Mouse (Mus musculus) neural tube, embryonic 13.5 days (tissue): Measurements from ENCODE around the gene Stmn1. TPM values are rescaled to one million over a fixed set of nuclear protein-coding genes. Genes with fewer than 3 reads are reported as not detected.

ENCODE experiments used
- ATAC-seq: fragments of 200-750 bp; cut with Nextera tagmentation; 2 replicates; pipeline ENCODE4 v1.8.0; 2017; ENCODE audit warnings: low read depth, mild to moderate bottlenecking, moderate TSS enrichment, moderate library complexity
- H3K27ac ChIP-seq: fragments of 300-500 bp; sonication (generic); replicated peaks from 2 replicates; pipeline ENCODE4 v1.5.1; 2015; ENCODE audit warnings: moderate library complexity, mild to moderate bottlenecking, inconsistent platforms
- H3K27me3 ChIP-seq: fragments of 300-500 bp; sonication (generic); 2 replicates; pipeline ENCODE4 v1.6.1; 2015; ENCODE audit warnings: mild to moderate bottlenecking, inconsistent platforms
- H3K36me3 ChIP-seq: fragments of 300-500 bp; sonication (generic); 2 replicates; pipeline ENCODE4 v1.6.1; 2015; ENCODE audit warnings: mild to moderate bottlenecking, inconsistent platforms
- H3K4me1 ChIP-seq: fragments of 300-500 bp; sonication (generic); replicated peaks from 2 replicates; pipeline ENCODE4 v1.6.1; 2015; ENCODE audit warnings: inconsistent platforms
- H3K4me2 ChIP-seq: fragments of 300-500 bp; sonication (generic); 2 replicates; pipeline ENCODE4 v1.6.1; 2015; ENCODE audit warnings: inconsistent platforms, mild to moderate bottlenecking, moderate library complexity
- H3K4me3 ChIP-seq: fragments of 300-500 bp; sonication (generic); 2 replicates; pipeline ENCODE4 v1.5.1; 2015; ENCODE audit warnings: mild to moderate bottlenecking, inconsistent platforms
- H3K9ac ChIP-seq: fragments of 300-500 bp; sonication (generic); 2 replicates; pipeline ENCODE4 v1.6.1; 2015; ENCODE audit warnings: moderate library complexity, mild to moderate bottlenecking, inconsistent platforms
- H3K9me3 ChIP-seq: fragments of 300-500 bp; sonication (generic); 2 replicates; pipeline ENCODE4 v1.6.1; 2016; ENCODE audit warnings: inconsistent platforms
- WGBS: fragments of 180-500 bp; shearing (Covaris S2); methylation state at CpG from one replicate; pipeline ENCODE4 v1.1.7; 2015; 5-methylcytosine and 5-hydroxymethylcytosine counted together
- polyA plus RNA-seq: library from polyadenylated mRNA; unstranded; fragments of >200 nt; fragmentation: Nextera tagmentation; extraction: Ambion mirVana; gene quantifications from 2 replicates; pipeline ENCODE4 v1.2.1, GENCODE M21; 2015

Stmn1 gene
- polyA plus RNA-seq, 1 experiment from 2014 or later = 6,118 TPM

- no peak overlapping the region for H3K27ac ChIP-seq
- WGBS = 85% methylated on average over 5 of the region's 5 CpGs
- no peaks in the 10 kb centered on the region for H3K27me3 ChIP-seq
- H3K4me3 ChIP-seq = no peak overlapping the region
- no peak for ATAC-seq
- no peaks in the 10 kb centered on the region for H3K36me3 ChIP-seq
- H3K4me2 ChIP-seq = no peak overlapping the region
- H3K9ac ChIP-seq = no peak overlapping the region
- H3K9me3 ChIP-seq = no peaks in the 10 kb centered on the region
- H3K4me1 ChIP-seq = peaks cover 10% of the 10 kb centered on the region
Observed at GRCm38 (mm10) chr4:134461252-134461651, 6.9 kb upstream of the Stmn1 start.

DNA sequence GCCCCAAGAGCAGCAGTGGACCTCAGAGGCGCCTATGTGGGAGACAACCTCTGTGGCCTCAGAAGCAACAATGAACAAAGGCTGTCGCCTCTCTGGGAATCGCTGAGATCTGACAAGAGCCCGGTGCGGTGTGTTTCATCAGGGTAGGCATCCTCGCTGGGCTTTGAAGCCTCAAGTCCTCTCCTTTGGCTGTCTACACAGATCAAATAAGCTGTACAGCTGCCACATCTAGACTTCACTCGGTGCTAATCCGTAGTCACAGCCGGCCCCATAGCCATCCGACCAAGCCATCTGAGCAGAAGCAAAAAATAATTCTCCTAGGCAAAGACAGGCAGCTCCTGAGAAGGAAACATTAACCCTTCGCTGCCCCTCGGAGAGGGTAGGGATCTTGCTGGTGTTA is 2.3 kb upstream of the Stmn1 start:
- Histone ChIP-seq H3K9ac (peak overlapping the region; percentile 35; the same call in 1 of the 2 replicates), H3K4me3 (no peak overlapping the region; the same call in 1 of the 2 replicates), H3K27ac (peak overlapping the region; percentile 98)

DNA sequence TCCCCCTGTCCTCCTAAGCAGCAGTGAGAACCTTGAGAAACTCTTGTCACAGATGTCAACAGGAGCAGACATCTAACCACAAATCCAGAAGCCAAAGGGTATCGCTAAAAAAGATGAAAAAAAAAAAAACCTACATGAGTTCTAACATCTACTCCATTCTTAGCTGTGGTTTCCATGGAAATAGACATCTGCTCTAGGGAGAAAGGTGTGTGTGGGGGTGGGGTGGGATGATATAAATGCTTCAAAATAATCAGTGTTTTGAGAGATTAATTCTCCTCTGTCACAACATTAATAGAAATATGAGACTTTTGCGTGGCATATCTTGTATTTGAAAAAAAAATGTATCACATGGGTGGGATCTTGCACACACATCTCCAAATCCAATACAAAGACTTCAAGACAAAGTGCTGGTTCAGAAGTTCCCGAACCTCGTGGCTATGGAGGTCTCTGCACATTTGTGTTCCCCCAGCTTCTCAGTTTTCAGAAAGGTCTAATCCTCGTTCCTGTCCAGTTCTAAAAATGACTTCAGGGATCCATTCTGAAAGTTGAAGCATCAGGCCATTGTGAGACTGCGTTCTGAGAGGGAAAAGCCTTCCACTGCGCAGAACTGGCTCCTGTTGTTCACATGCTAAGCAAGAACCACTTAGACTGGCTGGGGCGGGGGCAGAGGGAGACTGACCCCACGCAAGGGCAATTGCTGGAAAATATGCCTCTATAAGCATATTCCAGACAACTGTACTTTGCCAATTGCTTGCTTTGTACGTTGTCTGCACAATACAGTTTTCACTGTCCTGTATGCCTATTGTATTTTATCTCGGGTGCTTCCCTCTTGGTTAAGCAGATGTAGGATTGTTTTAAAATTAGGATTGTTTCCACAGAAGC is 1.5 kb upstream of the Stmn1 start:
- H3K27me3 ChIP-seq = no peaks in the 10 kb centered on the region
- ATAC-seq = no peak
- H3K9ac ChIP-seq = peak overlapping the region; percentile 94
- 56% methylated on average over 11 of the region's 11 CpGs for WGBS
- peak overlapping the region; percentile 83 for H3K4me3 ChIP-seq
- peaks cover 8% of the 10 kb centered on the region for H3K36me3 ChIP-seq
- H3K9me3 ChIP-seq = no peaks in the 10 kb centered on the region
- H3K4me2 ChIP-seq = peak overlapping the region; percentile 83
- H3K27ac ChIP-seq = peak overlapping the region; percentile 98
- peaks cover 31% of the 10 kb centered on the region for H3K4me1 ChIP-seq

More for the DNA sequence above, 2.3 kb upstream of the Stmn1 start:
- Histone ChIP-seq H3K36me3 (peaks cover under 1% of the 10 kb centered on the region; the same call in 1 of the 2 replicates), H3K4me2 (peak overlapping the region; percentile 26), H3K4me1 (peaks cover 24% of the 10 kb centered on the region), H3K9me3 (no peaks in the 10 kb centered on the region), H3K27me3 (no peaks in the 10 kb centered on the region)
- 39% methylated on average over 12 of the region's 12 CpGs for WGBS
- no peak for ATAC-seq

- Histone ChIP-seq H3K4me2 (peak overlapping the region; percentile 83), H3K36me3 (peaks cover 17% of the 10 kb centered on the region), H3K9me3 (no peaks in the 10 kb centered on the region), H3K9ac (peak overlapping the region; percentile 94), H3K27ac (peak overlapping the region; percentile 98), H3K4me1 (peaks cover 41% of the 10 kb centered on the region), H3K4me3 (peak overlapping the region; percentile 83), H3K27me3 (no peaks in the 10 kb centered on the region)
- peak; percentile 52 for ATAC-seq
- under 1% methylated on average over 31 of the region's 31 CpGs for WGBS
Observed at GRCm38 (mm10) chr4:134467435-134468214, 495 bp upstream of the Stmn1 start.

- Histone ChIP-seq H3K9me3 (no peaks in the 10 kb centered on the region), H3K27ac (peak overlapping the region; percentile 98), H3K9ac (peak overlapping the region; percentile 94), H3K4me1 (peaks cover 48% of the 10 kb centered on the region), H3K36me3 (peaks cover 25% of the 10 kb centered on the region), H3K4me2 (peak overlapping the region; percentile 83), H3K4me3 (peak overlapping the region; percentile 83), H3K27me3 (no peaks in the 10 kb centered on the region)
- ATAC-seq = peak; percentile 85
- under 1% methylated on average over 67 of the region's 68 CpGs for WGBS
Observed at GRCm38 (mm10) chr4:134468578-134469266, 602 bp downstream of the Stmn1 start.

DNA sequence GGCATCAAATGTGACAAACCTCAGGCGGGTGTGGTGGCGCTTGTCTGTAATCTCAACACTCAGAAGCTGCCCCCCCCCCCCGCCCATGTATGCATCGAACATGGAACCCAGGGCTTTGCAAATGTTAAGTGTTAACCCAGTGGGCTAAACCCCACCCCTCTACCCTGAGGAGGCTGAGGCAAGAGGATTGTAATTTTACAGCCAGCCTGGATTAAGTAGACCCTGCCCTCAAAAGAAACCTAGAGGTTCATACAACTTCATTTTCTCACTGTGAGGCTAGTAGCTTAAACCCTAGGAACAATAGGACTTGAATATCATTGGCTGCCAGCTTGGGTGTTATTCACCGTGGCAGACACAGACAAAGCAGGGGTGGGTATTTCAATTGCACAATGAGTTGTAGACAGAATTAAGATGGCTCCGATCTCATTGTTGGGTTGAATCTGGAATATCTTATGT is 1.2 kb downstream of the Stmn1 start:
- Histone ChIP-seq H3K4me3 (peak overlapping the region; percentile 83), H3K27me3 (no peaks in the 10 kb centered on the region), H3K9me3 (no peaks in the 10 kb centered on the region), H3K36me3 (peaks cover 32% of the 10 kb centered on the region), H3K27ac (peak overlapping the region; percentile 98), H3K9ac (peak overlapping the region; percentile 94), H3K4me1 (peaks cover 55% of the 10 kb centered on the region), H3K4me2 (peak overlapping the region; percentile 83)
- WGBS = 3% methylated on average over 6 of the region's 6 CpGs
- peak; percentile 8; the same call in 1 of the 2 replicates for ATAC-seq

DNA sequence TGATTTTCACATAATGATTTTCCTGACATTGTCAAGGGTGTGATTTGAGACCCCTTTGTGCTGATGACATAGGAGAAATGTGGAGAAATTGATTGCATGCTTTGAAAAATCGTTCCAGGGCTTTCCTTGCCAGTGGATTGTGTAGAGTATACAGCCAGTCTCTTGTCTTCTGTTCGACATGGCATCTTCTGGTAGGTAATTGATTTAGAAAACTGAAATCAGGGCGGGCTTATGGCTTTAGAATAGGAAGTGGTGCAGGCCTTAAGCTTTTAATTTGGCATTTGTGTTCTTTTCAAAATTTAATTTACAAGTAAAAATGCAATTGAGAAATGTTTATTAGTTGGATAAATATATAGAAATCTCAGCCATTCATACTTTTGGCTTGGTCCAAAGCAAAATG is 1.9 kb downstream of the Stmn1 start:
- Histone ChIP-seq H3K4me2 (peak overlapping the region; percentile 83), H3K9ac (peak overlapping the region; percentile 94), H3K4me1 (peaks cover 61% of the 10 kb centered on the region), H3K27ac (peak overlapping the region; percentile 98), H3K9me3 (no peaks in the 10 kb centered on the region), H3K27me3 (no peaks in the 10 kb centered on the region), H3K36me3 (peaks cover 38% of the 10 kb centered on the region), H3K4me3 (peak overlapping the region; percentile 83)
- no peak for ATAC-seq
- WGBS = 25% methylated on average over 3 of the region's 3 CpGs

- peak overlapping the region; percentile 83 for H3K4me3 ChIP-seq
- ATAC-seq = no peak
- H3K27ac ChIP-seq = peak overlapping the region; percentile 86
- peak overlapping the region; percentile 83 for H3K4me2 ChIP-seq
- peaks cover 53% of the 10 kb centered on the region for H3K36me3 ChIP-seq
- H3K9ac ChIP-seq = peak overlapping the region; percentile 94
- H3K4me1 ChIP-seq = peaks cover 57% of the 10 kb centered on the region
- no peaks in the 10 kb centered on the region for H3K9me3 ChIP-seq
- H3K27me3 ChIP-seq = no peaks in the 10 kb centered on the region
Observed at GRCm38 (mm10) chr4:134471469-134471868, 3.3 kb downstream of the Stmn1 start.

- Histone ChIP-seq H3K27ac (peak overlapping the region; percentile 86), H3K27me3 (no peaks in the 10 kb centered on the region), H3K4me1 (peaks cover 56% of the 10 kb centered on the region), H3K4me3 (no peak overlapping the region), H3K9me3 (no peaks in the 10 kb centered on the region), H3K9ac (peak overlapping the region; percentile 51), H3K4me2 (peak overlapping the region; percentile 33), H3K36me3 (peaks cover 60% of the 10 kb centered on the region)
- no peak for ATAC-seq
- 48% methylated on average over 4 of the region's 4 CpGs for WGBS
Observed at GRCm38 (mm10) chr4:134473764-134474163, 5.6 kb downstream of the Stmn1 start.

GRCm38 (mm10) chr4:134474240-134474639 is 6.1 kb downstream of the Stmn1 start:
- Histone ChIP-seq H3K4me3 (no peak overlapping the region), H3K27me3 (no peaks in the 10 kb centered on the region), H3K27ac (peak overlapping the region; percentile 86), H3K9me3 (no peaks in the 10 kb centered on the region), H3K36me3 (peaks cover 60% of the 10 kb centered on the region), H3K4me1 (peaks cover 56% of the 10 kb centered on the region), H3K9ac (peak overlapping the region; percentile 51), H3K4me2 (peak overlapping the region; percentile 33)
- 22% methylated on average over 8 of the region's 8 CpGs for WGBS
- ATAC-seq = peak; percentile 24; the same call in 1 of the 2 replicates

GRCm38 (mm10) chr4:134476899-134477298 is 8.8 kb downstream of the Stmn1 start:
- Histone ChIP-seq H3K4me2 (no peak overlapping the region), H3K4me1 (peaks cover 45% of the 10 kb centered on the region), H3K36me3 (peaks cover 50% of the 10 kb centered on the region), H3K27ac (peak overlapping the region; percentile 86), H3K27me3 (peaks cover 3% of the 10 kb centered on the region; the same call in 1 of the 2 replicates), H3K9me3 (no peaks in the 10 kb centered on the region), H3K9ac (no peak overlapping the region), H3K4me3 (no peak overlapping the region)
- ATAC-seq = no peak
- 86% methylated on average over 8 of the region's 8 CpGs for WGBS
